Mouse (Mus musculus): ENCODE measurements around the gene Atg5. TPM values are rescaled to one million over a fixed set of nuclear protein-coding genes. Genes with fewer than 3 reads are reported as not detected.
A peak's percentile ranks its signal among the peaks of the same experiment; 100 is the strongest.

Gene Atg5
- polyA plus RNA-seq, 1 experiment, result 28.7 TPM

DNA sequence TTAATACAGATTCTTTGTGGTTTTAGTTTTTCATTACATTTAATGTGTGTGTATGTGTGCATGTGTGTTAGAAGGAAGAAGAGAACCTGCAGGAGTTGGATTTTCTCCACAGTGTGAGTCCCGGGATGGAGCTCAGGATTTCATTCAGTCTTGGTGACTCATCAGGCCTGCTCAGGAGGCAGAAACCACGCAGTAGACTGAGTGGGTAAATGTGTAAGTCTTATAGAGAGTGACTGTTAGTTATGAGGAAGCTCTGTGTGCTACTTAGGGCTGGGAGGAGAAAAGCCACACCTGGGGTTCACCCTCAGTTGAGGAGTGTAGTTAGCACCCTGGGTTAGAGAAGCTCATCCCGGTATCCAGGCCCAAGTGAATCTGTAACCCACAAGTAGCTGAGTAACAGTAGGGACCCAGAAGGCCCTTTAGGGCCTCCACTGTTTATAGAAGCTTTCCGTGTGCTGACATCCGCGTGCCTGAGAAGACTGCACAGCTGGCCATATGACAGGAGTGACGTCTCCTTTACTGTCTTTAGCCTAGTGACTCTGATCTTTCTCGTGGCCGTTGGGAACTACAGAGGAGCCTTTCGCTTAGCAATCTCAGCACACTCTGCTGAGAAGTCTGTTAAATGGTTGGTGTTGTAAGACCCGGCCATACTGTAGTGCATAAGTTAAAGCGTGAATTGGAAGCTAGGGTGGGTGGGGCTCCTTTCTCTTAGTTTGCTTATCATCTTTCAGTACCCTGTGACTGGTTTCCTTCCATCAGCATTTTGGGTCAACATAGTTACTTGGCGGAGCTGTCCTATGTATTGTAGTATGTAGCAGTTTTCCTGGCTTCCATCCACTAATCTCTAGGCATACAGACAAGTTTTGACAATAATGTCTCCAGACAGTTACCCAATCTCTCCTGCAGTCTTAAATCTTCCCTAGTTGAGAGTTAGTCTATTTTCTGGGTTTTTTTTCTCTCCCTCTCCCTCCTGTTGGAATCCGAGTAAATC, 48.4 kb downstream of the Atg5 start:
- TF ChIP-seq CTCF (IDR thresholded peaks at IDR 0.05; ENCODE audit: low read depth, low read length), result no peak
- TF ChIP-seq EP300 (IDR thresholded peaks at IDR 0.05; ENCODE audit: insufficient read depth, low read depth, low read length), result no peak
- TF ChIP-seq POLR2A (IDR thresholded peaks at IDR 0.05; ENCODE audit: insufficient read depth, low read length), result no peak
- Histone ChIP-seq H3K9ac (ENCODE audit: low read depth, poor library complexity, severe bottlenecking) (no peak overlapping the region), H3K27me3 (ENCODE audit: control insufficient read depth, insufficient read depth, low read length, poor library complexity, severe bottlenecking) (no peaks in the 10 kb centered on the region), H3K4me3 (ENCODE audit: low read depth, low read length) (no peak overlapping the region), H3K9me3 (replicated peaks; ENCODE audit: control insufficient read depth, insufficient read depth, low read length, poor library complexity, severe bottlenecking) (no peaks in the 10 kb centered on the region), H3K4me1 (ENCODE audit: control insufficient read depth, insufficient read depth, low read length) (peaks cover 5% of the 10 kb centered on the region), H3K36me3 (ENCODE audit: control insufficient read depth, insufficient read depth, low read length, poor library complexity, severe bottlenecking) (peaks cover 6% of the 10 kb centered on the region; the same call in 1 of the 2 replicates), H3K27ac (ENCODE audit: insufficient read depth, low read length) (no peak overlapping the region)

DNA sequence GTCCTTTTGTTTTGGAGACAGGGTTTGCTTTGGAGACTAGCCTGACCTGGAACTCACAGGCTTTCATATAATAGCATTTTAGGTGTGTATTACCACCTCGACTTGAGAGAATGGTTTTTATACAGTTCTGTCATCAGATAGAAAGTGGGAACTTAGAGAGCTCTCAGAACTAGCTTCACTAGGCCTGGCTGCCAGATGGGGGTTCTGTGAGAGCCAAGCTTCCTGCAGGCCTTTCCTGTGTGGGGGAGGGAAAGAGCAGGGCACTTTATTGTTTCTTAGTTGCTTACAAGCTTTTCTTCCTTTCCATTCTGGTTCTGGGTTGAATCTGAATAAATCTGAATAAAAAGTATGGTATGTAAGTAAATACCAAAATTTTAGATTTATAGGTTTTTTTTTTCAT, 54.0 kb downstream of the Atg5 start:
- H3K4me3 ChIP-seq (ENCODE audit: low read depth, low read length), result no peak overlapping the region
- TF ChIP-seq EP300 (IDR thresholded peaks at IDR 0.05; ENCODE audit: insufficient read depth, low read depth, low read length) (no peak), POLR2A (IDR thresholded peaks at IDR 0.05; ENCODE audit: insufficient read depth, low read length) (no peak), CTCF (IDR thresholded peaks at IDR 0.05; ENCODE audit: low read depth, low read length) (no peak)
- H3K9me3 ChIP-seq (replicated peaks; ENCODE audit: control insufficient read depth, insufficient read depth, low read length, poor library complexity, severe bottlenecking), result no peaks in the 10 kb centered on the region
- H3K9ac ChIP-seq (ENCODE audit: low read depth, poor library complexity, severe bottlenecking), result no peak overlapping the region
- H3K36me3 ChIP-seq (ENCODE audit: control insufficient read depth, insufficient read depth, low read length, poor library complexity, severe bottlenecking), result peaks cover 9% of the 10 kb centered on the region; the same call in 1 of the 2 replicates
- no peak overlapping the region for H3K27ac ChIP-seq (ENCODE audit: insufficient read depth, low read length)
- H3K4me1 ChIP-seq (ENCODE audit: control insufficient read depth, insufficient read depth, low read length), result peaks cover 2% of the 10 kb centered on the region
- no peaks in the 10 kb centered on the region for H3K27me3 ChIP-seq (ENCODE audit: control insufficient read depth, insufficient read depth, low read length, poor library complexity, severe bottlenecking)

DNA sequence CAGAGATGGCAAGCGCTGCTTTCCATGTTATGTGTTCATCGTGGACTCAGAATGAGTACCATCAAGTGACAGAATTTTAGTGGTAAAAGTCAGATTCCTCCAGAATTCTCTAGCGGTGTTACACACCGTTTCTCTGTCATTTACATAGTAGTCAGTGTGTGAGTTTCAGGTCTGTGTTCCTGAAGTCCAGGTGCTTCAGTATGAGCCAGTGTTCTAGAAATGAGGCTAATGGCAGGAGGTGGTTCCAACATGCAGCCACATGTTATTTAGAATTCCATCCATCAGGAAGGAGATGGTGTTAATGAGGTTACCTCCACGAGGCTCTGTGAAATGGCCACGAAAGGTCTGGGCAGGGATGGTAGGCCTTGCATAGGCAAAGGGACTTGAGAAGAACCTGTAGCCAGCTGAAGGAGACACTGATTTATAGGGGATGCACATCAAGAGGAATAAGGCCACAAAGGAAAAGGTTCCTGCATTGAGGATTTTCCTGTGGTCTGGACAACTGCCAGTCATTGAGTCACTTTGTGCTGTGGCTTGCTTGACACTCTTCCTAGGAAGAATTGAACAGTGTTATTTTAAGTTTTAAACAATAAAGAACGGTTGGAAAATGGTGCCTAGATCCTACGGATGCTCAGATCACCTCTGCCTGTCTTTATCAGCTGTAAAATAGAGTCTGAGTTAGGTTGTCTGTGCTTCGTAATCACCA, 55.1 kb downstream of the Atg5 start:
- Histone ChIP-seq H3K36me3 (ENCODE audit: control insufficient read depth, insufficient read depth, low read length, poor library complexity, severe bottlenecking) (peaks cover 9% of the 10 kb centered on the region; the same call in 1 of the 2 replicates), H3K27ac (ENCODE audit: insufficient read depth, low read length) (no peak overlapping the region), H3K9me3 (replicated peaks; ENCODE audit: control insufficient read depth, insufficient read depth, low read length, poor library complexity, severe bottlenecking) (no peaks in the 10 kb centered on the region), H3K4me1 (ENCODE audit: control insufficient read depth, insufficient read depth, low read length) (peaks cover 2% of the 10 kb centered on the region), H3K4me3 (ENCODE audit: low read depth, low read length) (no peak overlapping the region), H3K27me3 (ENCODE audit: control insufficient read depth, insufficient read depth, low read length, poor library complexity, severe bottlenecking) (no peaks in the 10 kb centered on the region), H3K9ac (ENCODE audit: low read depth, poor library complexity, severe bottlenecking) (no peak overlapping the region)
- TF ChIP-seq EP300 (IDR thresholded peaks at IDR 0.05; ENCODE audit: insufficient read depth, low read depth, low read length) (no peak), CTCF (IDR thresholded peaks at IDR 0.05; ENCODE audit: low read depth, low read length) (no peak), POLR2A (IDR thresholded peaks at IDR 0.05; ENCODE audit: insufficient read depth, low read length) (no peak)

DNA sequence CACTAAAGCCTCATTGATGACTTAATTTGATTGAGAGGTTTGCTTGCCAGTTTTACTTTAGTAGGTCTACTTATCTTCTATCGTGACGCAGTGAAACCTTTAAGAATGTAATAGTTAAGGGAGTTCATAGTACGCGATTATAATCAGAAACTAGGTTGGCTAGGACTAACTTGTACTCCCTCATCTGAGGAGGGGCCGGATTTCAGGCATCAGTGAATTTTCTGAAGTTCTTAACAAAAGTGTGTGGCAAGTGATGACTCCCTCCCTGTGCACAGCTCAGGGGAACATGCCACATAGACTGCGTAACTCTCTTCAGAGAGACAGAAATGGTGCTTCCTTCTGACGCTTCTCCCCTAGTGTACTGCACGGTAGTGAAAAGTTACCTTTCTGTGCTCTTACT, 55.7 kb downstream of the Atg5 start:
- Histone ChIP-seq H3K9ac (ENCODE audit: low read depth, poor library complexity, severe bottlenecking) (no peak overlapping the region), H3K4me3 (ENCODE audit: low read depth, low read length) (no peak overlapping the region), H3K27me3 (ENCODE audit: control insufficient read depth, insufficient read depth, low read length, poor library complexity, severe bottlenecking) (no peaks in the 10 kb centered on the region), H3K27ac (ENCODE audit: insufficient read depth, low read length) (no peak overlapping the region), H3K9me3 (replicated peaks; ENCODE audit: control insufficient read depth, insufficient read depth, low read length, poor library complexity, severe bottlenecking) (no peaks in the 10 kb centered on the region), H3K36me3 (ENCODE audit: control insufficient read depth, insufficient read depth, low read length, poor library complexity, severe bottlenecking) (peaks cover 9% of the 10 kb centered on the region; the same call in 1 of the 2 replicates), H3K4me1 (ENCODE audit: control insufficient read depth, insufficient read depth, low read length) (peaks cover 2% of the 10 kb centered on the region)
- TF ChIP-seq CTCF (IDR thresholded peaks at IDR 0.05; ENCODE audit: low read depth, low read length) (no peak), EP300 (IDR thresholded peaks at IDR 0.05; ENCODE audit: insufficient read depth, low read depth, low read length) (no peak), POLR2A (IDR thresholded peaks at IDR 0.05; ENCODE audit: insufficient read depth, low read length) (no peak)

DNA sequence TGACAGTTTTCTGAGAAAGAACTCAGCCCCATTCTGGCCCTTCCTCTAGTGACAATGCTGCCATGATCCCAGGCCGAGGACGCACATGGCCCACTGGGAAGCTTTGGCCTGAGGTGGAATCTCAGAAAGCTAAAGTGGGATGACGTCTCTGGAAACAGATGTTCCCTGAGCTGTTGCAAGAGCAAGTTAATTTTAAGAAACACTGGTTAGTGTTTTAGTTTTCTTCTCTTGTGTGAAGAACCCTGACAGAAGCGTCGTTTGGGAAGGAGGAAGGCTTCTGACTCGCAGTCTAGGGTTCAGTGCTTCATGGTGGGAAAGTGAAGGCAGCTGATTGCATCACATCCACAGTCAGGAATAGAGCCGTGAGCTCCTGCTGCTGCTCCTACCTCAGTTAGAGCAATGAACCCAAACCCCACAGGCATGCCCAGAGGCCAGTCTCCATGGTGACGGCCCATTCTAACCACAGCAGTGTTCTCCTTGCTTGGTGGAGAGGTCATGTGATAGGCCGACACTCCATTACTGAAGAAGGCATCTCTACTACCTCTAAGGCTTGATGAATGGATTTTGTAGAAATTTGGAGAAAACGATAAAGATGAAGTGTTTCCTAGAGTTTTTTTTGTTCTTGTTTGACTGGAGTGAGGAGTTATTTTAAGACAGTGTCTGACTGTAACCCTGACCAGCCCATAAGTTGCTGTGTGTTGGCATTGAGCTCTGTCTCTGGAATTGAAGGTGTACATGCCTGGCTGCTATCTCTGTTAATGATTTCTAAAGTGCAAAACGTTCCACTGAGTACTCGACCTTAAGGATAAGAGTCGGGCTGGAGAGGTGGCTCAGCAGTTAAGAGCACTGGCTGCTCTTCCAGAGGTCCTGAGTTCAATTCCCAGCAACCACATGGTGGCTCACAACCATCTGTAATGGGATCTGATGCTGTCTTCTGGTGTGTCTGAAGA, 57.7 kb downstream of the Atg5 start:
- Histone ChIP-seq H3K27me3 (ENCODE audit: control insufficient read depth, insufficient read depth, low read length, poor library complexity, severe bottlenecking) (no peaks in the 10 kb centered on the region), H3K27ac (ENCODE audit: insufficient read depth, low read length) (peak overlapping the region; percentile 73), H3K9me3 (replicated peaks; ENCODE audit: control insufficient read depth, insufficient read depth, low read length, poor library complexity, severe bottlenecking) (no peaks in the 10 kb centered on the region), H3K4me3 (ENCODE audit: low read depth, low read length) (no peak overlapping the region), H3K4me1 (ENCODE audit: control insufficient read depth, insufficient read depth, low read length) (peaks cover 2% of the 10 kb centered on the region), H3K9ac (ENCODE audit: low read depth, poor library complexity, severe bottlenecking) (no peak overlapping the region), H3K36me3 (ENCODE audit: control insufficient read depth, insufficient read depth, low read length, poor library complexity, severe bottlenecking) (peaks cover 6% of the 10 kb centered on the region; the same call in 1 of the 2 replicates)
- no peak for TF ChIP-seq EP300 (IDR thresholded peaks at IDR 0.05; ENCODE audit: insufficient read depth, low read depth, low read length)

Data from ES-Bruce4 (cell line).